Mouse (Mus musculus): ENCODE results near the gene Alkal2.

GRCm38 (mm10) chr12:30909881-30910280 is 25.8 kb downstream of the Alkal2 start:
- TF ChIP-seq CTCF (IDR thresholded peaks at IDR 0.05; ENCODE audit: borderline replicate concordance, insufficient read depth, low read length) (no peak), POLR2A (IDR thresholded peaks at IDR 0.05; ENCODE audit: low read depth, low read length) (no peak)
